Mouse (Mus musculus) adrenal gland, postnatal 25 days (tissue): ENCODE data around the gene Litaf. TPM values are rescaled to one million over a fixed set of nuclear protein-coding genes. Genes with fewer than 3 reads are reported as not detected.

ENCODE experiments used
- DNase-seq: peaks from one replicate; pipeline ENCODE4 v3.0.0; 2021; ENCODE audit warnings: mixed read lengths
- total RNA-seq: library from RNA; stranded (reverse); gene quantifications from 2 replicates; pipeline ENCODE4 v1.2.3, GENCODE M21; 2021

Gene Litaf
- total RNA-seq, 1 experiment from 2014 or later = 46.5 TPM

DNA sequence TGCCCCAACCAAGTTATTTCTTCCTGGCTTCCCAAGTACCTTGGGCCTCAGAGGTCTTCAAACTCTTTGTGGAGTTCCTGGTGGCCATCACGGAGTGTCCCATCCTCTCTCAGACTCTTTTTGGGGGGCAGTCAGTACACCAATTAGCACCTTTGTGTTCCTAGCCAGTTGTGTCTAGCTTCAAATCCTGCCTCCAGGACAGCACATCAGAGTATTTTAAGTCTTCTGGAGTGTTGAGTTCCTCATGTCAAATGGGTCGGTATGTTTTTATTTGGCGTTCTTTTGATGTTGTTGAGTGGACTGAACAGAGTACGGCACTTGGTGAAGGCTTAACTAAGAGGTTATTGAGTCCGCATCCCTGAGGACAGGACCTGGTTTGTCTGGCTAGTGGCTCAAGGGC is 526 bp downstream of the Litaf start:
- no peak for DNase-seq

DNA sequence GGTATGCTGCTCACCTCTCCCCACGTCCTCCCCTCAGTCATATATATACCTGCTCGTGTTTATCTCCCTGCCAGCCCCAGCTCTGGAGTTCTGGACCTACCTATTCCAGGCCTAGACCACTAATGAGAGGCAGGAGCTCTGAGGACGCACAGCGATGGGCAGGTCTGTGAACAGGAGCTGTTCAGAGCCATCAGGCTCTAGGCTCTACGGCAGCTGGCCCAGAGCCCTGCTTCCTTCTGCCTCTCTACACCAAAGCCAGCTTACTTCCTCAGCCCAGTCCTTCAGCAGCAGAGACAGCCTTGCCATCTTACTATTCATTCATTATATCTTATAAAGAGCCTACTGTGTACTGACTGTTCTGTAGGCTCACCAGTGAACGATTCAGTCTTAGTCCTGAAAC is 1.2 kb downstream of the Litaf start:
- DNase-seq = no peak

DNA sequence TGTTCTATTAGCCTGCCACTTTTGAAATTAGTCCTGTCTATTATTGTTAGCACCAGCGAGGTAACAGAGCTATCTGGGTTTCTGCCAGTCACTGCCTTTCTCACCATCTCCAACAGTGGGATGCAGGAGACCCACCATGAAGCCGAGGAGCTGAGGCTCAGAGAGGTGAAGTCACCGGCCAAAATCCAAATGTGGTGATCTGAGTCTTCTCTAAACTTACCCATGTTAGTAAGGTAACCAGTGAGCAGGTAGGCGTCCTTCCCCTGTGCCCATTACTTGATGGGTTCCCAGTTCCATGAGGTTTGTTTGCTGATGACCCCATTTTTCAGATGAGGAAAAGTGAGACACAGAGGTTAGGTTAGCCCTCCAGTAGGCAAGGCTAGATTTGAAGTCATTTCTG is 1.6 kb downstream of the Litaf start:
- no peak for DNase-seq

DNA sequence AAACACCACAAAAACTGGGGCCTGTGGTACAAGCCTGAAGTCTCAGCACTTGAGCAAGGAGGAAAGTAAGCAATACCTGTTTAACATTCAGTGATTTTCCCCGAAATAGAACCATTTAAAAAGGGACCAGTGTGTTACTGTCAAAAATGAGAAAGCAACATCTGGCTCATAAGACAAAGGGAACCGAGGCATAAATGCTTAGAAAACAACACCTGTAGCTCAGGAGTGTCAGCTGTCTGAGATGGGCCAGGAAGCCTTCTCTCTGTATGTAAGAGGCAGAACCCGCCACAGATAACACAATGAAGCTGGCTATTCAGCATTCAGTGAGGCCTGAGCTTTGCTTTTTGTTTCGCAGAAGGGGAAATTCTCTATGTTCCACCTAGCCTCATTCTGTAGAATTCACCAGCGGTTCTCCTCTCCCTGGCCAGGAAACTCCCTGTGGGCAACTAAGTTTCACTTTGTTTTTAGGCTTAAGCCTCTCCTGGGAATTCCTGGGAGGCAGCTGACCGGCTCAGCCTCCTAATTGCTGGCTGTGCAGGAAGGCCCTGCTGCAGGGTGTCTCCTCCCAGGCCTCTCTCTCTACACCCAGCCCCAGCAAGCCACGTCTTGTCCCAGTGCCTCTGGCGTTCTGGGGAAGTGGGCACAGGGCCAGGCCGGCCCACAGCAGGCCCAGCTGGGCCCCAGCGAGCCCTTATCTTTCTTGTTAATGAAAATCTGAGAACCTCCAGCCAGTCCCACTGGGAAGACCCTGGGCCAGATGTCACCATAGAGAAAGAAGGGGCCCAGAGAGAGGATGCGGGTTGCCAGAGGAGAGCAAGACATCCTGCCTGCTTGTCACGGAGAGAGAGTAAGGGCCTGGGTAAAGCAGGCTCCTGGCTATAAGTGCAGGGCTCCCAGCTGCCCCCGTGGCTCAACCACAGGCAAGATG is 2.9 kb downstream of the Litaf start:
- peak; percentile 76 for DNase-seq

DNA sequence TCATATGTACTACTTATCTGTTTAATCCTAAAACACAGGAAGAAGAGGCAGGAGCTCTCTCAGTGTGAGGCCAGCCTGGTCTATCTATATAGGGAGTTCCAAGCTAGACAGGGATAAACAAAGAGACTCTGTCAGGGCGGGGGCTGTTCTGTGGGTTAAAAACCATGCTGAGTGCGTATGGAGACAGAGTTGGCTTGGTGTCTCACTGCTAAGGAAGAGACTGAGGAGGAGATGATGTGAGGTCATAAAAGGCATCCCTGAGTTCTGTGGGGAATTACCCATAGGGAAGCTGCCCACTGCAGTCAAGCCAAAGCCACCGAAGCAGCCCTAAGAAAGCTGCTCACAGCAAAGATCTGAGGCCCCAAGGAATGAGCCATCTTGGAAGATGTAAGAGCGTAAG is 5.3 kb downstream of the Litaf start, which contains the start of gene Snn:
Gene Snn (plus strand): TSS at position 301 of the 400 bp plus-strand sequence.
- DNase-seq = no peak

DNA sequence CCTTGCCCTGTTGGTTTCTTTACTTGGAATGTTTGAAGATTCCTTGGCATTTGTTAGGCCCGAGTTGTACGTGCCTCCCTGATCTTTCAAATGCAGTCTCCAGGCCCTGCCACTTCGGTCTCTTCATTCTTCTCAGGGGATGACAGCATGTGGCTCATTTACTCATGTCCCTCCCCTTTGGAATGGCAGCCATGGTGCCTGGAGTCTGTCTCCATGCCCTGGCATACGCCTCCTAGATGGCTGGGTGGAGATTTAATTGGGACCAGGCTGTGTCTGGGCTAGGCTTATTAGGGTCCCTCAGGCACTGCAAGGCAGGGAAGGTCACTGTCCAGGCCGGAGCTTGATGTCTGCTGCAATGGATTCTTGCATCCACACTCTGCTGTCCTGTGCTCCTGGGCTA is 10.0 kb downstream of the Litaf start:
- DNase-seq = no peak

DNA sequence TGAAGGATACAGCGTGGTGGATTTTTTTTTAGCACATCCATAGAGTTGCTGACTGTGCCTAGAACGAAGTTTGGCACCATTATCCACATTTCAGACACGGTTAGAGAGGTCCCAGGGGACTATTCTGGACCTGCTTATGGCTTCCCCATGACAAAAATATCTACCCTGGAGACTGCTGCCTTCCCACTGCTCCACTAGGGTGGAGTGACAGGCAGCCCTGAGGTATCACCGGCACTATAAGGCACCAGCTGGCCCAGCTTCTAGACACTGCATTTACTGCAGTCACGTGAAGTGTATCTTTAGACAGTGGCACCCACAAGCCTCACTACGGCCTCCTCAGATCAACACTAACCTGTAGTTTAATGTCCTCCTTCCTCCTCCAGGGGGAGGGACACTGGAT is 11.1 kb downstream of the Litaf start:
- no peak for DNase-seq

DNA sequence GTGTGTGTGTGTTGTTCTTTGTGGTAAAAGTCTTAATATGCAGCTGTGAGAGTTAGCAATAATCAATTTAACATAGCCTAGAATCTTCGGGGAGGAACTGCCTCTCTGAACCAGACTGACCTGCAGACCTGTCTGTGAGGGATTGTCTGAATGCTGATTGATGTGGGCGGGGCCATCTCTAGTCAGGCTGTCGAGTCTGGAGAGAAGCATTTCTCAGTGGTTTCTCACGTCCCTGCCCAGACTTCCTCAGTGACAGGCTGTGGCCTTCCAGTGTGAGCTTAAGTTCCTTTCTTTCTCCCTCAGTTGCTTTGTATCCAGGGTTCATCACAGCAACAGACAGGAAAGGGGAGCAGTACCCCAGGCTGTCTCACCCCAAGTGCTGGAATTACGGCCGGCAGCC is 11.5 kb downstream of the Litaf start:
- DNase-seq = no peak

DNA sequence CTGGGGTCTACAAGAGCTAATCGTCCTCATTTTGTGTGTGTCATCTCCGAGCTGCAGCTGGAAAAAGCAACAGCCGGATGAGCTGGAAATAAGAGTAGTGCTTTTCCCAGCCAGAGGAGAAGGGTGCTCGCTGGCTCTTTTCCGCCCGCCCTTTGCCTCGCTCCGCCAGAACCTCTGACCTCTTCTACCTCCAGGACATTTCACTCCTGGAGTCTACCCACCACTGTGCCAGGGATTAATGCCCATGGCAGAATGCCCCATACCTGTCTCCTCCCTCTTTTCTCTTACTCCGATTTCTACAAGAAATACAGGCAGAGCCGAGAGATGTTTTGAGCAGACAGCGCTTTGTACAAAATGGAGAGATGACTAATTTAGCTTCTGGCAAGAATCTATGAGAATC is 14.8 kb downstream of the Litaf start:
- DNase-seq = no peak

DNA sequence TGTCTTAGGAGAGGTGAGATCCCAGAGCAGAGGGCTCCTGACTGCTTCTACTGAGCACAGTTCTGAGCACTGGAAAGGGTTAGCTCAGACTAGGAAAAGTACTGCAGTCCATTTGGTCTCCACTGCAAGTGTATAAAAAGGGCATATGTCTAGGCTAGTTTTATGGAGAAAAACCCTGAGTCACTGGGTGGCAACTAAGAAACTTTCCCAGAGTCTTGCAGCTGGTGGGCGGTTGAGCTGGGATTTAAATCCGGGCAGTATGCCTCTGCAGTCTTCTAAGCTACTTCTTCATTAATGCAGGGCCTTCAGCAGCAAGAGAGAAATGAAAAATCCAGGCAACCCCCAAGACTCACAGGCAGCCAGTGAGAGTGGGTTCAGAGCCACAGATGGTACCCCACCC is 15.7 kb downstream of the Litaf start:
- no peak for DNase-seq

DNA sequence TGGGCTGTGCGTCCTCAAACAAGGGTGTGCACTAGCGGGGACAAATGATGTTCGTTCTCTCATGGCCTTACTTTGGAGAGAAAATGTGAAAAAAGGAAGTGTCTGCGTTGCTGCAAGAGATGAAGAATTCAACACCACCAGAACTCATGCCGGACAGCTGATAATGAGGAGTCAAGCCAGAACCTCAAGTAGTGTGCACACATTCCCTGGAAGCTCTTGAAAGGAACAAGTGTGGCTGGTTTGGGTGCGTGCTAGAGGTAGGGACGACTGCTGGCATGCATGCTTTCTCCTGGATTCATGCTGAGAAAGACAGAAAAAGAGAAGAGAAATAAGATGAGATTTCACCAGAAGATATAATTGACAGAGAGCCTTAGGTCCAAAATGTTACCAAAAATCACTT is 18.8 kb downstream of the Litaf start:
- DNase-seq = no peak

DNA sequence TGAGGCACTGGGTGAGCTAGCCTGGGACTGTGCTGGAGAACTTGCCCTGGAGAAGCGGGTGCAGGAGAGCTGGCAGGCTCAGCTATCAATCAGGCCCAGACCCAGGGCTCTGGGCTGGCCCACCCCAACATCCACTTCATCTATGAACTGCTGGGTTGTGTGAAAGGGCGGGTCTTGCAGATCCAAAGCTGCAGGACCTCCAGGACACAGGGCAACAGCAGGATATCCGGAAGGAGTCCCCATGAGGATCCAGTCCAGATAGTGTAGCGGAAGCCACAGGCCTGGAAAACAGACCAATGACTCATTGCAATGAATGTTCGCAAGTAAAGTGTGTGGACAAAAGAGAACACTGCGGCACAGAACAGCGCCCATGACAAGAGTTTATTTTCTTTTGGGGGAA is 19.5 kb downstream of the Litaf start:
- DNase-seq = no peak

DNA sequence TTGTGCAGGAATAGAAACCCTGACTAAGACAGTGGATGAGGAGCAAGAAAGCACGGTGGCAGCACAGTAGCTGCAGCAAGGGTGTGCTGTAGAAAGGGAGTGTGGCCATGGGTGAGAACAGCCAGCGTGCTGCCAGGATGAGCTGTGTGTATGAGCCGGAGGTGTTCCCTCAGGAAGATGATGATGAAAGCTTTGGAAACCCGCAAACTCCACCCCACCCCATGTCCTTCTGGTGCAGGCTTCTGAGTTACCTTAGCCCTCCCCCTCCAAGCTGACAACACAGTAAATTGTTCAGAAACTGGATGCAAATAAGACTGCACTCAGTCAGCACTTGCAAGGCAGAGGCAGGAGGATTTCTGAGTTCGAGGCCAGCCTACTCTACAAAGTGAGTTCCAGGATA is 22.7 kb downstream of the Litaf start:
- DNase-seq = no peak

DNA sequence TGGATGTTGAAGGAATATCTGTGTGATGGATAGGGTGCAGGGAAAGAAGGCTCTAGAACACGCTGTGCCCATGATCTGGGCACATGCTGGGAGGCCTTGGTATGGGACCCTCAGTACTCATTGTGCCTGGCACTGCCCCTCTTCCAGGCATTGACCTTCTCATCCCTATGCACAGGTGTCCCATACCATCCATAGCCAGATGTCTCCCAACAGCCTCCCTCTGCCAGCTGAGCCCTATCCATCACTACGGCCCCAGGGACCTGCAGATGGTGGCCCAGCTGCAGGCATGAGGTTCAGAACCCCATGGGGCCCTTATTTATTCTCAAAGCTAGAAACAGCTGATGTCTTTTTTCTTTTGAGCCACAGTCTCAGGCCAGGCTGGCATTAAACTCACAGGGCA is 25.4 kb downstream of the Litaf start:
- no peak for DNase-seq

DNA sequence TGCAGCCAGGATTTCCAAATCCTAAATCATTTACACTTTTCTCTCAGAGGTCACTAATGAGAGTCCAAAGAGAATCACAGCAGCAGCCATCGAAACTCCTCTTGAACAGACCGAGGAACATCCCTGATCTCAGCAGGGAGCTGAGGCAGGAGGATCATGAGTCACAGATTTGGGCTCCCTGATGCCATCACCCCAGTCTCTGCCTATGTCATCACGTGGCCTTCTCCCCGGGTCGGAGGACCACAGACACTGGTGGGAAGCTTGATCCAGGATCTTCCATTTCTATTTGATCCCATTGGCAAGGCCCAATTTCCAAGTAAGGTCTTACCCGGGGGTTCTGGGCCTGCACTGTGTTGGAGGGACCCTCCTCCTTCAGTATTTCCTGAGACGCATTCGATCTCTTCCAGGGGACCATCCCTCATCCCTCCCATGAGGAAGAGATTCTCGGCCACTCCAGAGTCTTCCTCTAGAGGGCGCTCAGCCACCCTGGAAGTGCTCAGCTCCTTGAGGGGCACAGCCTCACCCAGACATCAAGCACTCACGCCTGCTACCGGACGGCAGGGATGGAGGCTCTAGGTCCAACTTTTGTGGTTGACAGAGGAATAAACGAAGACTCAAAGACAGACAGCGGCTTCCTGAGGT is 30.0 kb downstream of the Litaf start:
- DNase-seq = peak; percentile 73

DNA sequence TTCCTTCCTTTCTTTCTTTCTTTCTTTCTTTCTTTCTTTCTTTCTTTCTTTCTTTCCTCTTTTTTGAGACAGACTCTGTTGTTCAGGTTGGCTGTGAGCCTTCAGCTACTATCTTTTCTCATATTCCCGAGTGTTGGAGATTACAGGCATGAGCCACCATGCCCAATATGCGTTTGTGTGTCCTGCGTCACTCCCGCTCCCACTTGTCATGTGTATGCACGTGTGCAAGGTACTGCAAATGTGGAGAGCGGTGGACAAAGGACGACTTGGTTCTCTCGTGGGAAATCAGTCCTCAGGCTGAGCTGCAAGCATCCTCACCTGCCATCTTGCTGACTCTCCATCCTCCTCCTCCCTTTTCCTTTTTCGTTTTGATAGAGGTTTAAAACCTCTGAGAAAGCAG is 30.7 kb downstream of the Litaf start:
- no peak for DNase-seq

DNA sequence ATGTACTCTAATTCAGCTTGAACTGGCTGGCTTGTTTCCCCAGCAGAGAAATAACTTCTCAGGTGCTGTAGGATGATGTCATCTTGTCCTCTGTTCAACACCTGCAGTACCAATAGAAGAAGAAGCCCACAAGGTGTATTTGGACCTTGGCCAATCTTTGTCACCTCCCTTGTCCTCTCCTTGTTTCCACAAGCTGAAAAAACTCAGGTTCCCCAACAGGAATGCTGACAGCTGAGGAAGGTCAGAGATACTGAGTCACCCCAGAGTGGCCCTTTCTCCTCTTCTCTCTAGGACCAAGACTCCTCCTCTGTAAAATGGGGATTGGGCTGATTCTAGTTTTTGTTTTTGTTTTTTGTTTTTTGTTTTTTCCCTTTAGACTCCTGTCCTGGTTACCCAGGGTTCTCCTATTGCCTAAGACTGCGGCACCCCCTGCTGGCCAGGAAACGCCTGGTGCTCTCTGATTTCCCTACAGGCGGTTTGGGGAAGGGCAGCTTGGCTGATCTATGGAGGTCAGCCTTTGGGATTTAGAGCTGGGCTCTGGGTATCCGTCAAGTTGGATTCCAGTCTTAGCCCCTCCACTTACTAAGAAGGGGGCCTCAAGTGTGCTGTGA is 31.7 kb downstream of the Litaf start:
- peak; percentile 86 for DNase-seq

DNA sequence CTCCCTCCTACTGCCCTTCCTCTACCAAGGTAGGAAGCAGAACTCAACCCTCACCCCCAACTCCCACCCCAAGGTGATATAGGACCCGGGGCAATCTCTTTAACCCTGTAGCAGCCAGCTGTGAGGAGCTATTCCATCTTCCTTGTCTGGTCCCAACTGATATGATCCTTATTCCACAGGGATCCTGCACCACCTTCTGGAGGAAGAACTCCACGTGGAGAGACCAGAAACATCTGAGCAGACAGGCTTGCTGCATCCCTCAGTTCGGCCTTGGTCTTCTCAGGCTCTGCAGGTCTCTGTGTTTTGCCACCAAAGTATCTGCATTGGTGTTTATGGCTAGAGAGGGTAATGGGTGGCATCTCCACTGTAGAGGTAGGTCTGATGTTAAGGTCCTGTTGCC is 34.6 kb downstream of the Litaf start:
- DNase-seq = no peak

DNA sequence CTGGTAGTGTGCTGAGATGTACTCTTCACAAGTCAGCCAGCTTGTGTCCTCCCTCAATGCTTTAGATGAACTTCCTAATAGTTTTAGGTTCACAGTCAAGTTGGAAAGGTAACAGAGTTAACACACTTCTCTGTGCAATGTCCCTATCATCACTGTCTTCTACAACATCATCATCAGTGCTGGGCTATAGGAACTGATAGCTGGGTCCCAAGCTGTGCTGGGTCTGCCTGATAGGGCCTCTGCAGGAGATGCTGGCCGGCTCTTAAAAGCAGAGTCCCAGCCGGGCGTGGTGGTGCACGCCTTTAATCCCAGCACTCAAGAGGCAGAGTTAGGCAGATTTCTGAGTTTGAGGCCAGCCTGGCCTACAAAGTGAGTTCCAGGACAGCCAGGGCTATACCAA is 35.1 kb downstream of the Litaf start:
- no peak for DNase-seq

DNA sequence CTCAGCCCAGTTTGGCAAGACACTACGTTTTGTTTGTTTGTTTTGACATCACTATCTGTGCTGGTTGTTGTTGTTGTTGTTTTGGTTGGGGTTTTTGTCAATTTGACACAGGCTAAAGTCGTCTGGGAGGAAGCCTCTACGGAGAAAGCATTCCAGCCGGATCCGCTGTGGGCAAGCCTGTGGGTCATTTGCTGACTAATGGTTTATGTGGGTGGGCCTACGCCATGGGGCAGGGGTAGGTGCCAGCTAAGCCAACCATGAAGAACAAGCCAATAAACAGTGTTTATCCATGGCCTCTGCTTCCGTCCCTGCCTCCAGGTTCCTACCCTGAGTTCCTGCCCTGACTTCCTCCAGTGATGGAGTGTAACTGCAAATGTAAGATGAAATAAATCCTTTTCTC is 37.8 kb downstream of the Litaf start:
- no peak for DNase-seq

DNA sequence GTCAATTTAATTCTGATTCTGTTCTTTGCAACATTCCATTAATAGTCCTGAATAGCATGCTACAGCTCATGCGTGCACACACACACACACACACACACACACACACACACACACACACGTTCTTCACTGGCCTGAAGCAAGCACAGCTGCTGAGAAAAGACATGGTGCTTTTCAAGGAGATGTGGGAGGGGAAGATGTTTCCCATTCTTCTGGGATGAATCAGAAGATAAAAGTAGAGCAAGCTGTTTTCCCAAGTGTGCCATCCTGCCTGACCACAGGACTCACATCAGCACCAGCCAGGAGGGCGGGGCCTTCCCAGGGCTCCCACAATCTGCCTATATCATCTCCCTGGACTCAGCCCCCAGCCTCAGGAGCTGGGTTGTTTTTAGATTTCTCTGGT is 41.1 kb downstream of the Litaf start:
- peak; percentile 45 for DNase-seq

DNA sequence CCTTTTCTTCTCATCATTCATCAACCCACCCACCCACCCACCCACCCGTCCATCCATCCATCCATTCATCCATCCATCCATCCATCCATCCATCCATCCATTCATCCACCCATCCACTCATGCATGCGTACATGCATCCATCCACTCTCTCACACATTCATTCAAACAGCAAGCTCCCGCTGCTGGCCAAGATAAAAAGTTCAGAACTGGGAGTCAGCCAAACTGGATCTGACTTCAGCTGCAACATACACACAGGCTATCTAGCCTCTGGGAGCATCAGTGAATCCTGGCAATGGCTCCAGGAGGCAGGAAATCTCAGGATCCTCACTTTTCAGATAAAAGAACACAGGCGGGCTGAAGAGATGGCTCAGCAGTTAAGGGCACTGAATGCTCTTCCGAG is 42.3 kb downstream of the Litaf start:
- no peak for DNase-seq

DNA sequence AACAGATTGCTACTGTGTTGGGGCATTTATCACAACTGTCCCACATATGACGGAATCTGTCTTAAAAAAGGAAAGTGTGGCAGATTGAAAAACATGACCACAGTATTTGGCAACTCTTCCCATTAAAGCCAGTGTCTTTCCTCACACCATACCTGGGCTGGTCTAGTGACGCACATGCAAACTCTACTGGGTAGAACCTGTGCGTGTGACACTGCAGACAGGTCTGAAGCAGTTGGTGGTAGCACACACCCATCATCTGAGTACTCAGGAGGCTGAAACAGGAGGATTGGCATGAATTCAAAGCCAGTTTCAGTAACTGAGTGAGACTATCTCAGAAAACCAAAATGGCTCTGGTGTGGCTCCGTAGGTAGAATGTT is 43.9 kb downstream of the Litaf start:
- DNase-seq = no peak
